In genomic region chr1:93938415-93938814, GRCm38 (mm10) we compare ENCODE assay signal across 11 mouse cellular contexts. TPM values are rescaled to one million over a fixed set of nuclear protein-coding genes. Genes with fewer than 3 reads are reported as not detected.
"Had no signal": no experiment of that assay in that cellular context is flagged by ENCODE, and none has a peak within 500 bp of the region (broad histone marks: within the 10 kb centered on the region; RNA-seq: fewer than 3 reads in every experiment).

No protein-coding gene starts in this region.

RNA-seq across cellular contexts. Expression of gene Gal3st2b, which starts 20.3 kb away (rescaled TPM):
- total RNA-seq: neutrophil, adult 5-6 weeks had no signal
- polyA plus RNA-seq: neural tube, embryonic 11.5 days; neural tube, embryonic 12.5 days; neural tube, embryonic 13.5 days; neural tube, embryonic 14.5 days; neural tube, embryonic 15.5 days had no signal

RNA-seq across cellular contexts. Expression of gene Gal3st2c, which starts 51.9 kb away (rescaled TPM):
- total RNA-seq: neutrophil, adult 5-6 weeks had no signal
- polyA plus RNA-seq: neural tube, embryonic 11.5 days; neural tube, embryonic 12.5 days; neural tube, embryonic 13.5 days; neural tube, embryonic 14.5 days; neural tube, embryonic 15.5 days; stomach, embryonic 14.5 days; stomach, embryonic 15.5 days; stomach, embryonic 16.5 days; testis, adult 2 months; urinary bladder, adult 2 months had no signal
